8 mouse cellular contexts compared by ENCODE assay signal in the genomic region with DNA sequence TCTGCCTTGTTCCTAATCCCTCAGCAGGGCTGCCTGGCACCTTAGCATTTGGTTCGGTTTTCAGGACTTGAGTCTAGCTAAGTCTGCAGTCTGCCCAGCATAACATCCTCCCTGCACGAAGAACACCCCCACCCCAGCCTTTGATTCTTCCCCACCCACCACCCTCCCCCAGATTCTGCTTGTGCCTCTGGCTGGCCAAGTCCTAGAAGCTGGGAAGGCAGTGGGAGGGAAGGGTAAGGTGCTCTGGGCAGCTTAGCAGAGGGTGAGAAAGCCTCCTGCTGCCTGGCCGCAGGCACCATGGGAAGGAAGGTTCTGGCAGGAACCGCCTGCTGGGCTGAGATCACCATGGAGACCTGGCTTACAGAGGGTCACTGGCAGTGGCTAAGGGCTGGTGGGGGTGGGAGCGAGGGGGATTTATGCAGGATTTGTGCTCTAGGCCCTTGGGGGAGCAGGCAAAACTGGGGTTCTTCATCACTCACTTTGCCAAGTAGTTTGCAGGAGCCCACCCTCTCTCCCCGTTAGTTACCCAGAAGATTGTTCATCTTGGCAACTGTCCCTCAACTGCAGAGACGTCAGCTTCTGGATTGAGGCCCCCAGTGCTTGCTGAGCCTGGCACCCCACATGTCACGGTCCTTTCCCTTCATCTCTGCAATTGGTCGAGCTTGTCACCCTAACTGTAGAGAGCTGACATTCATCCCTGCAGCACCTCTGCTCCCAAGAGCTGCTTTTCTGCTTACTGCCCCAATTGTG. TPM values are rescaled to one million over a fixed set of nuclear protein-coding genes. Genes with fewer than 3 reads are reported as not detected.
DNase-seq lines count a peak whose midpoint lies in the region; ATAC-seq and TF ChIP-seq lines count a peak whose summit lies in the region.

No protein-coding gene starts in this region.

- no peak overlapping the region for H3K4me3 ChIP-seq in hindbrain, embryonic 15.5 days
- no peak overlapping the region for H3K4me3 ChIP-seq in olfactory bulb, adult 2 months (ENCODE audit: insufficient read depth, low read depth, low read length)

- no peak for TF ChIP-seq POLR2A in olfactory bulb, adult 2 months (IDR thresholded peaks at IDR 0.05; ENCODE audit: insufficient read depth, low read depth, low read length)

- peak overlapping the region; percentile 21; the same call in 1 of the 2 replicates for H3K9ac ChIP-seq in hindbrain, embryonic 15.5 days

- ATAC-seq in hindbrain, embryonic 15.5 days (ENCODE audit: low FRiP score, low read depth) = peak; percentile 77

- H3K27me3 ChIP-seq in hindbrain, embryonic 15.5 days = no peaks in the 10 kb centered on the region

- H3K36me3 ChIP-seq in hindbrain, embryonic 15.5 days = peaks cover 6% of the 10 kb centered on the region

- no peak for TF ChIP-seq CTCF in olfactory bulb, adult 2 months (IDR thresholded peaks at IDR 0.05; ENCODE audit: insufficient read depth, low read depth, low read length)

- WGBS in hindbrain, embryonic 15.5 days = 19% methylated on average over 9 of the region's 9 CpGs
- WGBS in olfactory bulb, adult 2 months = 25% methylated on average over 9 of the region's 9 CpGs

- H3K4me2 ChIP-seq in hindbrain, embryonic 15.5 days = peak overlapping the region; percentile 6; the same call in 1 of the 2 replicates

- DNase-seq in cerebellum, postnatal 10 days = peak; percentile 72 to 79
- no peak for DNase-seq in cerebellum, adult 11 months
- peak; percentile 55 for DNase-seq in lung, postnatal 10 days
- no peak for DNase-seq in lung, adult 18-20 months
- DNase-seq in adrenal gland, postnatal 4 days (ENCODE audit: low spot score in 2 of 2) = no peak
- no peak for DNase-seq in testis, postnatal 14 days (ENCODE audit: low spot score)

- H3K4me1 ChIP-seq in hindbrain, embryonic 15.5 days (replicated peaks) = peaks cover 61% of the 10 kb centered on the region
- H3K4me1 ChIP-seq in olfactory bulb, adult 2 months (ENCODE audit: control insufficient read depth, insufficient read depth, low read length) = peaks cover 43% of the 10 kb centered on the region

- H3K27ac ChIP-seq in hindbrain, embryonic 15.5 days (replicated peaks) = peak overlapping the region; percentile 82
- H3K27ac ChIP-seq in olfactory bulb, adult 2 months (ENCODE audit: insufficient read depth, low read depth, low read length) = peak overlapping the region; percentile 74

- no peaks in the 10 kb centered on the region for H3K9me3 ChIP-seq in hindbrain, embryonic 15.5 days

RNA-seq across cellular contexts. Expression of a gene that starts 56.1 kb away (rescaled TPM):
- 30.3 and 31.1 TPM in 2 replicates for polyA plus RNA-seq in hindbrain, embryonic 15.5 days (2015; fragmentation: Nextera tagmentation; extraction: Ambion mirVana)
- not detected in 2 replicates for polyA plus RNA-seq in olfactory bulb, adult 2 months (2012; ENCODE audit: insufficient read depth, insufficient read length, low replicate concordance, missing spikeins)
- total RNA-seq in adrenal gland, postnatal 4 days (2021) = 100 to 1,000 TPM; 155 to 157 TPM

Comparison
In these comparisons a context has a peak if more than half of its experiments do, and no peak if none do; other contexts are left out.
1. DNase-seq: peak in cerebellum, postnatal 10 days (2 of 2) and lung, postnatal 10 days (single experiment); none in cerebellum, adult 11 months (single experiment), lung, adult 18-20 months (0 of 2), adrenal gland, postnatal 4 days (0 of 2) and testis, postnatal 14 days (single experiment).
2. RNA of a gene that starts 56.1 kb away (polyA plus RNA-seq): 30.3 to 31.1 TPM in hindbrain, embryonic 15.5 days; not detected in olfactory bulb, adult 2 months; every median in the first group is over 10 times any median in the second.